Mouse (Mus musculus): ENCODE measurements around the gene Gm45623. TPM values are rescaled to one million over a fixed set of nuclear protein-coding genes. Genes with fewer than 3 reads are reported as not detected.

The Gm45623 gene
- polyA plus RNA-seq, 1 experiment from 2014 or later = not detected

GRCm38 (mm10) chr13:56772592-56772991, 19.0 kb upstream of the Gm45623 start:
- no peak overlapping the region for H3K9ac ChIP-seq
- H3K4me2 ChIP-seq = no peak overlapping the region
- H3K27ac ChIP-seq (replicated peaks) = no peak overlapping the region
- ATAC-seq (ENCODE audit: insufficient read depth) = no peak
- WGBS (ENCODE audit: insufficient replicate concordance) = 28% methylated on average over 3 of the region's 3 CpGs
- no peaks in the 10 kb centered on the region for H3K36me3 ChIP-seq (replicated peaks)
- no peaks in the 10 kb centered on the region for H3K4me1 ChIP-seq (replicated peaks)
- no peaks in the 10 kb centered on the region for H3K9me3 ChIP-seq (replicated peaks)
- no peak overlapping the region for H3K4me3 ChIP-seq (replicated peaks)
- no peaks in the 10 kb centered on the region; the same call in 1 of the 2 replicates for H3K27me3 ChIP-seq

- no peak overlapping the region for H3K9ac ChIP-seq
- H3K4me1 ChIP-seq (replicated peaks) = no peaks in the 10 kb centered on the region
- no peak overlapping the region for H3K27ac ChIP-seq (replicated peaks)
- ATAC-seq (ENCODE audit: insufficient read depth) = no peak
- H3K9me3 ChIP-seq (replicated peaks) = no peaks in the 10 kb centered on the region
- no peak overlapping the region for H3K4me2 ChIP-seq
- no peaks in the 10 kb centered on the region; the same call in 1 of the 2 replicates for H3K27me3 ChIP-seq
- 47% methylated on average over 5 of the region's 5 CpGs for WGBS (ENCODE audit: insufficient replicate concordance)
- no peak overlapping the region for H3K4me3 ChIP-seq (replicated peaks)
- no peaks in the 10 kb centered on the region for H3K36me3 ChIP-seq (replicated peaks)
These were observed 17.2 kb upstream of the Gm45623 start for GRCm38 (mm10) chr13:56770786-56771185.

- Histone ChIP-seq H3K4me2 (no peak overlapping the region), H3K4me1 (replicated peaks) (no peaks in the 10 kb centered on the region), H3K27ac (replicated peaks) (no peak overlapping the region), H3K9ac (no peak overlapping the region), H3K36me3 (replicated peaks) (no peaks in the 10 kb centered on the region), H3K9me3 (replicated peaks) (no peaks in the 10 kb centered on the region), H3K27me3 (no peaks in the 10 kb centered on the region; the same call in 1 of the 2 replicates), H3K4me3 (replicated peaks) (no peak overlapping the region)
- WGBS (ENCODE audit: insufficient replicate concordance) = 54% methylated on average over 1 of the region's 1 CpGs
- ATAC-seq (ENCODE audit: insufficient read depth) = no peak
These were observed 16.5 kb upstream of the Gm45623 start for GRCm38 (mm10) chr13:56770136-56770578.

GRCm38 (mm10) chr13:56769431-56769830, 15.8 kb upstream of the Gm45623 start:
- H3K4me2 ChIP-seq = no peak overlapping the region
- no peak for ATAC-seq (ENCODE audit: insufficient read depth)
- no peaks in the 10 kb centered on the region for H3K9me3 ChIP-seq (replicated peaks)
- no peaks in the 10 kb centered on the region for H3K36me3 ChIP-seq (replicated peaks)
- H3K4me1 ChIP-seq (replicated peaks) = no peaks in the 10 kb centered on the region
- no peak overlapping the region for H3K27ac ChIP-seq (replicated peaks)
- 43% methylated on average over 4 of the region's 4 CpGs for WGBS (ENCODE audit: insufficient replicate concordance)
- no peak overlapping the region for H3K4me3 ChIP-seq (replicated peaks)
- no peaks in the 10 kb centered on the region; the same call in 1 of the 2 replicates for H3K27me3 ChIP-seq
- no peak overlapping the region for H3K9ac ChIP-seq

GRCm38 (mm10) chr13:56766211-56766610, 12.6 kb upstream of the Gm45623 start:
- H3K9ac ChIP-seq = no peak overlapping the region
- no peak overlapping the region for H3K4me2 ChIP-seq
- no peak overlapping the region for H3K27ac ChIP-seq (replicated peaks)
- peaks cover 15% of the 10 kb centered on the region for H3K27me3 ChIP-seq
- no peak for ATAC-seq (ENCODE audit: insufficient read depth)
- WGBS (ENCODE audit: insufficient replicate concordance) = 54% methylated on average over 5 of the region's 5 CpGs
- no peaks in the 10 kb centered on the region for H3K36me3 ChIP-seq (replicated peaks)
- no peaks in the 10 kb centered on the region for H3K4me1 ChIP-seq (replicated peaks)
- H3K9me3 ChIP-seq (replicated peaks) = no peaks in the 10 kb centered on the region
- no peak overlapping the region for H3K4me3 ChIP-seq (replicated peaks)

- WGBS (ENCODE audit: insufficient replicate concordance) = 20% methylated on average over 25 of the region's 25 CpGs
- H3K4me3 ChIP-seq (replicated peaks) = no peak overlapping the region; the same call in 1 of the 2 replicates
- no peak overlapping the region for H3K9ac ChIP-seq
- no peak overlapping the region for H3K27ac ChIP-seq (replicated peaks)
- no peaks in the 10 kb centered on the region for H3K9me3 ChIP-seq (replicated peaks)
- H3K4me1 ChIP-seq (replicated peaks) = no peaks in the 10 kb centered on the region
- H3K36me3 ChIP-seq (replicated peaks) = no peaks in the 10 kb centered on the region
- 0 out of 2 replicates have a peak, but pooled peaks have one; percentile 22 for ATAC-seq (ENCODE audit: insufficient read depth)
- H3K4me2 ChIP-seq = peak overlapping the region; percentile 44
- H3K27me3 ChIP-seq = peaks cover 18% of the 10 kb centered on the region
These were observed 11.8 kb upstream of the Gm45623 start for GRCm38 (mm10) chr13:56765284-56766032.

GRCm38 (mm10) chr13:56762446-56763229, 9.0 kb upstream of the Gm45623 start:
- Histone ChIP-seq H3K4me3 (replicated peaks) (no peak overlapping the region), H3K4me2 (no peak overlapping the region), H3K27me3 (peaks cover 18% of the 10 kb centered on the region), H3K36me3 (replicated peaks) (no peaks in the 10 kb centered on the region), H3K9ac (no peak overlapping the region), H3K9me3 (replicated peaks) (no peaks in the 10 kb centered on the region), H3K4me1 (replicated peaks) (no peaks in the 10 kb centered on the region), H3K27ac (replicated peaks) (no peak overlapping the region)
- no peak for ATAC-seq (ENCODE audit: insufficient read depth)
- 23% methylated on average over 13 of the region's 13 CpGs for WGBS (ENCODE audit: insufficient replicate concordance)

GRCm38 (mm10) chr13:56758492-56758891, 4.9 kb upstream of the Gm45623 start:
- H3K4me1 ChIP-seq (replicated peaks) = peaks cover 1% of the 10 kb centered on the region; the same call in 1 of the 2 replicates
- WGBS (ENCODE audit: insufficient replicate concordance) = 21% methylated on average over 6 of the region's 6 CpGs
- H3K4me3 ChIP-seq (replicated peaks) = no peak overlapping the region
- H3K9me3 ChIP-seq (replicated peaks) = no peaks in the 10 kb centered on the region
- H3K9ac ChIP-seq = no peak overlapping the region
- peaks cover 47% of the 10 kb centered on the region for H3K27me3 ChIP-seq
- H3K36me3 ChIP-seq (replicated peaks) = no peaks in the 10 kb centered on the region
- no peak overlapping the region for H3K4me2 ChIP-seq
- H3K27ac ChIP-seq (replicated peaks) = no peak overlapping the region
- no peak for ATAC-seq (ENCODE audit: insufficient read depth)

- no peak overlapping the region for H3K4me3 ChIP-seq (replicated peaks)
- ATAC-seq (ENCODE audit: insufficient read depth) = no peak
- no peak overlapping the region for H3K27ac ChIP-seq (replicated peaks)
- H3K27me3 ChIP-seq = peaks cover 51% of the 10 kb centered on the region
- no peaks in the 10 kb centered on the region for H3K36me3 ChIP-seq (replicated peaks)
- WGBS (ENCODE audit: insufficient replicate concordance) = 57% methylated on average over 12 of the region's 12 CpGs
- H3K9me3 ChIP-seq (replicated peaks) = no peaks in the 10 kb centered on the region
- H3K4me1 ChIP-seq (replicated peaks) = peaks cover 11% of the 10 kb centered on the region; the same call in 1 of the 2 replicates
- H3K9ac ChIP-seq = no peak overlapping the region
- no peak overlapping the region for H3K4me2 ChIP-seq
These were observed 3.6 kb upstream of the Gm45623 start for GRCm38 (mm10) chr13:56757201-56757600.

GRCm38 (mm10) chr13:56755871-56756270, 2.2 kb upstream of the Gm45623 start:
- Histone ChIP-seq H3K9ac (no peak overlapping the region), H3K4me1 (replicated peaks) (peaks cover 11% of the 10 kb centered on the region; the same call in 1 of the 2 replicates), H3K4me3 (replicated peaks) (no peak overlapping the region), H3K4me2 (no peak overlapping the region), H3K9me3 (replicated peaks) (no peaks in the 10 kb centered on the region), H3K27ac (replicated peaks) (no peak overlapping the region), H3K27me3 (peaks cover 61% of the 10 kb centered on the region), H3K36me3 (replicated peaks) (no peaks in the 10 kb centered on the region)
- ATAC-seq (ENCODE audit: insufficient read depth) = peak; percentile 42; the same call in 1 of the 2 replicates
- WGBS (ENCODE audit: insufficient replicate concordance) = 51% methylated on average over 6 of the region's 6 CpGs
